Mouse (Mus musculus) brain, adult 2 months (tissue): ENCODE measurements around the gene Nsun6.

Experiments used
- DNase-seq: peaks from one replicate; pipeline ENCODE4 v3.0.0; 2011; ENCODE audit warnings: low read depth, low spot score

The Nsun6 gene

DNA sequence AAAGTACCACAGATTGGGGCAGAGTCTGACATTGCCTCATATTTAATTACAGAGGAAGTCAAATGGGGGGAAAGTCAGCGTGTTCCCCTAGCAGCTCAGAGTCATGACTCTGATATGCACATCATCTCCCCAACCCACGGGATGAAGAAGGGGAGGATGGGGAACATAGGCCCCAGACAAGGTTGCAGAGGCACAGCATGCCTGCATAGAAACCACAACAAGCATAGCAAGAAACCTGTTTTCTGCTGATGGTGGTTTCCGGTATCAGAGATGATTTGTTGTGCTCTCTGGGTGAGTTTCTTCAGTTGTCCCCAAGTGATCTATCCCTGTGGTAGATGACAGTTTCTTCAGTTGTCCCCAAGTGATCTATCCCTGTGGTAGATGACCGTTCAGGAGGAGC, 62.3 kb downstream of the Nsun6 start:
- DNase-seq, result no peak

DNA sequence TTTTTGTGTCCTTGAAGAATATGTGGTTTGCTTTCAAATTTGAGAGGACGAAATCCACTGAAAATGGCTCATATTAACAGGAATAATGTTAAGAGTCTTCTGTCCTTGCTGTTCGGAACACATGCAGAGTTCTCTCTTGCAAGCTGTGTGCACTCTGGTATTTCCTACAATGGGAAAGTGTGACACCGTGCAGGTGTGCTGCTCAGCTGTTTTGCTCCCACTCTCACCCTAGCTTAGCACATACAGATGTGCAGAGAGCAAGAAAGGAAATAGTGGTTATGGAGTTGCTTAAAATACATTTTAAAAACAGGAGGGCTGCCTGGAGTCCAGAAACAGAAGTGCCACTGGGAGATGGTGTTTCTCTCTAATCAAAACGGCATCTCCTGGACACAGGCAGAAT, 65.5 kb downstream of the Nsun6 start:
- peak; percentile 29 for DNase-seq

DNA sequence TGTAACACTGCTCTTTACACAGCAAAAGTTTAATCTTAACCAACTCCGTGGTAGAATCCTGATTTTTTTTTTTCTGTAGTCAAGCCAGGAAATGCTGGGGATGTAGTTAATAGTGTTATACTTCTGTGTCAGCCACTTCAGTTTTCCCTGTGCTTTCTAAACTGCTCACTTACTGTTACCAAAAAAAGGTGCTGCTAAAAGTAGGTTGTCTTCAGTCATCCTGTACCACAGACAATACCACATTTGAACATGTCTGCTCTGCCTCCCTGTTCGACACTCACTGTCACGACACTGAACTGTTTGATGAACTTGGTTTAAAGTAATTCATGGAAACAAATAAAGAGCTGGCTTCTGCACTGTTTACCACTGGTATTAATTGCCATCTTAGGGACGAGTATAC, 66.4 kb downstream of the Nsun6 start:
- peak; percentile 22 for DNase-seq

DNA sequence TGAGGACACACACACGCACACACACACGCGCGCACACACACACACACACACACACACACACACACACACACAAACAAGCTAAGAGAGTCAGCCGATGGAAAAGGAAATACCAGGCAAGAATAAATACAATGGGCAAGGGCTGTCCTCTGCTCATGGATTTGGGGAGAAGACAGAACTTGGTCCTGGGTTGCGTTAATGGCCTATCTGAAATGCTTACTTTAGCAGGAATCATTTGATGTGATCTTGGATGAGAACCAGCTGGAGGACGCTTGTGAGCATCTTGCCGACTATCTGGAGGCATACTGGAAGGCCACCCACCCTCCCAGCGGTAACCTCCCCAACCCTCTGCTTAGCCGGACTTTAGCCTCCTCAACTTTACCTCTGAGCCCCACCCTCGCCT, 70.8 kb downstream of the Nsun6 start:
- DNase-seq, result no peak

GRCm38 (mm10) chr2:14961493-14961892, 93.4 kb downstream of the Nsun6 start:
- DNase-seq, result no peak

GRCm38 (mm10) chr2:14960963-14961488, 93.8 kb downstream of the Nsun6 start:
- peak; percentile 37 for DNase-seq

DNA sequence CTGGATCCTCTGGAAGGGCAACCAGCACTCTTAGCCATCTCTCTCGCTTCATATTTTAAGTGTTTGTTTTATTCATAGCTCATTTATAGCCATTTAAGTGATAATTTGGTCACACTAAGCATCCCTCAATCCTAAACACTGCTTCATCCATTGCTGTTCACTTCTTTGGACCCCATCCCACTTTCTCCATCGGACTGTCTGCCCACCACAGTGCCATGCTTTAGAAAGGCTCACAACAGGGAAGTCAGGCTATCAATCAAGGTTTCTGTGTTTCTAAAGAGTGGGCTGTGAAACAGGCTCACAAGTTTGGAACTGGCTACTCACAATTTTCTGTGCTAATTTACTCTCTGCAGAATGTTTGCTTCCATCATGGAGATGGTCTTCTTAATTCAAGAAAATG, 101.8 kb downstream of the Nsun6 start:
- no peak for DNase-seq
